Mouse (Mus musculus): ENCODE measurements around the gene Gm26965. TPM values are rescaled to one million over a fixed set of nuclear protein-coding genes. Genes with fewer than 3 reads are reported as not detected.

Gene Gm26965
- polyA plus RNA-seq, 1 experiment from 2014 or later: not detected

DNA sequence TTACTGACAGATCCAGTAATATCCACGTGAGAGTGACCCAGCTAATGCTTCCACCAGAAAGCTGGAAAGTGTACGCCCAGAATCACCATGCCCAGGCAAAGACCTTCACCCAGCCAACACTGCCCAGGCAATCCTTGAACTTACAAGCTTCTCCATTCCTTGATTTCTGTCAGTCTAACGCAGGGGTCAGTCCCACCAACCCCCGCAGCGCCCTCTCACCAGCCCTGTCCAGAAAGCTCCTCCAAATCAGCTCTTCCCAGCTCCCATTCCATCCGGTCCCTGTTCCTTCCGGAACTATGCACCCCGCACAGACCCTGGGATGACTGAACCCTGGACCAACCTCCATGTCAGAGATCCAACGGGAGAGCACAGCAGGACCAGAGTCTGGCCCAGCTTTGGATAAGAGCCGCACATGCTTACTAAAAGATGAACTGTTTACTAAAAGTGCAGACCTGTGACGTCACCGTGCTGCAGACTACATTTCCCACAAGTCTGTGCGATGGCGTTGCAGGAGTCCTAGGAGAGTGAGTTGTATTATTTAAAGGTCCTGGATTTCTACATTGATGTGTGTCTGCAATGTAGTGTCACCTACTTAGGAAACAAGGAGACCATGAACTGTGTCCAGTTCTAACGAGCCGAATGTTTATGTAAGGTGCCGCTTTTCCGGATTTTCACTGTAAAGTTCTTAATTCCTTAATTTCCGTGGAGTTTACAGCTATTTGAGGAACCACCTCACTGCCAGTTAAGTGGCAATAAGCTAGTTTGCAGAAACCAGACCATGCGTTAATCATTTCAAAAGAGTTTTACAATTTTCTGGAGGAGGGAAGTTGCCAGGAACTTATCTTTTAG lies 74.6 kb downstream of the Gm26965 start, which contains the start of gene Zfp874a:
Gene Zfp874a, minus strand, starts transcription at position 453 of the 849 bp plus-strand sequence.
- Histone ChIP-seq H3K4me2 (ENCODE audit: low read depth, low read length) (peak within 1 kb of the TSS; percentile 64), H3K4me1 (ENCODE audit: control insufficient read depth, insufficient read depth, low read length) (no peaks in the 10 kb centered on the region), H3K36me3 (ENCODE audit: control insufficient read depth, insufficient read depth, low read length) (peaks cover 23% of the 10 kb centered on the region), H3K9ac (ENCODE audit: low read depth, low read length) (peak within 1 kb of the TSS; percentile 69), H3K27ac (replicated peaks; ENCODE audit: low read depth, low read length) (peak within 1 kb of the TSS; percentile 55), H3K9me3 (ENCODE audit: control insufficient read depth, low read length) (no peaks in the 10 kb centered on the region), H3K27me3 (replicated peaks; ENCODE audit: control insufficient read depth, insufficient read depth, low read length) (no peaks in the 10 kb centered on the region), H3K4me3 (ENCODE audit: low read depth, low read length) (peak within 1 kb of the TSS; percentile 56)
- DNase-seq (ENCODE audit: low spot score) (peak; percentile 95), ATAC-seq (ENCODE audit: low read depth) (peak; percentile 97)
- WGBS: under 1% methylated on average over 20 of the region's 20 CpGs

Other genes starting within 250 kb of the Gm26965 start
- 1.8 and 2.0 TPM in 2 replicates for gene Zfp458, start 247.7 kb downstream of the Gm26965 start, polyA plus RNA-seq (2014; fragmentation: Nextera tagmentation; extraction: Ambion mirVana)
- 0.68 and 0.83 TPM in 2 replicates for gene Zfp457, start 219.7 kb downstream of the Gm26965 start, polyA plus RNA-seq (2014; fragmentation: Nextera tagmentation; extraction: Ambion mirVana)
- gene Zfp595, start 193.6 kb downstream of the Gm26965 start, polyA plus RNA-seq (2014; fragmentation: Nextera tagmentation; extraction: Ambion mirVana): 3.1 and 3.2 TPM in 2 replicates
- gene Gm28044, start 165.6 kb downstream of the Gm26965 start, polyA plus RNA-seq (2014; fragmentation: Nextera tagmentation; extraction: Ambion mirVana): not detected in 2 replicates
- gene Zfp953, start 165.5 kb downstream of the Gm26965 start, polyA plus RNA-seq (2014; fragmentation: Nextera tagmentation; extraction: Ambion mirVana): 0.94 and 1.4 TPM in 2 replicates
- 0.46 TPM in 1 of 2 replicates, not detected in the other for gene Gm28041, start 150.4 kb downstream of the Gm26965 start, polyA plus RNA-seq (2014; fragmentation: Nextera tagmentation; extraction: Ambion mirVana)
- 1.7 and 2.0 TPM in 2 replicates for gene Zfp456, start 150.3 kb downstream of the Gm26965 start, polyA plus RNA-seq (2014; fragmentation: Nextera tagmentation; extraction: Ambion mirVana)
- gene Zfp429, start 126.3 kb downstream of the Gm26965 start, polyA plus RNA-seq (2014; fragmentation: Nextera tagmentation; extraction: Ambion mirVana): 6.8 and 8.1 TPM in 2 replicates
- 0.56 and 1.0 TPM in 2 replicates for gene Zfp459, start 104.7 kb downstream of the Gm26965 start, polyA plus RNA-seq (2014; fragmentation: Nextera tagmentation; extraction: Ambion mirVana)
- 10.4 and 10.7 TPM in 2 replicates for gene Zfp874a, start 74.5 kb downstream of the Gm26965 start, polyA plus RNA-seq (2014; fragmentation: Nextera tagmentation; extraction: Ambion mirVana)
- gene Zfp874b, start 41.9 kb downstream of the Gm26965 start, polyA plus RNA-seq (2014; fragmentation: Nextera tagmentation; extraction: Ambion mirVana): 2.5 and 3.1 TPM in 2 replicates
- gene Zfp58, start 25.6 kb downstream of the Gm26965 start, polyA plus RNA-seq (2014; fragmentation: Nextera tagmentation; extraction: Ambion mirVana): 11.2 and 13.8 TPM in 2 replicates
- 24.2 and 29.7 TPM in 2 replicates for gene Zfp87, start within 50 bp of the Gm26965 start, polyA plus RNA-seq (2014; fragmentation: Nextera tagmentation; extraction: Ambion mirVana)
- 14.8 and 14.9 TPM in 2 replicates for gene Zfp748, start 27.7 kb upstream of the Gm26965 start, polyA plus RNA-seq (2014; fragmentation: Nextera tagmentation; extraction: Ambion mirVana)
- 4.8 and 5.1 TPM in 2 replicates for gene Zfp729b, start 83.6 kb upstream of the Gm26965 start, polyA plus RNA-seq (2014; fragmentation: Nextera tagmentation; extraction: Ambion mirVana)
- gene Gm49345, start 111.6 kb upstream of the Gm26965 start, polyA plus RNA-seq (2014; fragmentation: Nextera tagmentation; extraction: Ambion mirVana): 0.51 TPM in 1 of 2 replicates, not detected in the other
- gene Zfp729a, start 111.6 kb upstream of the Gm26965 start, polyA plus RNA-seq (2014; fragmentation: Nextera tagmentation; extraction: Ambion mirVana): 3.9 and 4.3 TPM in 2 replicates
- 8.8 and 10.5 TPM in 2 replicates for gene Zfp738, start 160.9 kb upstream of the Gm26965 start, polyA plus RNA-seq (2014; fragmentation: Nextera tagmentation; extraction: Ambion mirVana)
- 3.5 TPM in 2 replicates for gene Zfp65, start 203.0 kb upstream of the Gm26965 start, polyA plus RNA-seq (2014; fragmentation: Nextera tagmentation; extraction: Ambion mirVana)
- 5.3 and 6.6 TPM in 2 replicates for gene Zfp85, start 229.1 kb upstream of the Gm26965 start, polyA plus RNA-seq (2014; fragmentation: Nextera tagmentation; extraction: Ambion mirVana)

All from embryonic facial prominence, embryonic 14.5 days (tissue).